Mouse (Mus musculus) heart, adult 2 months (tissue): Measurements from ENCODE around the gene Foxc2. TPM values are rescaled to one million over a fixed set of nuclear protein-coding genes. Genes with fewer than 3 reads are reported as not detected.
A peak's percentile ranks its signal among the peaks of the same experiment; 100 is the strongest.

Experiments
- DNase-seq, 2 experiments: peaks; one replicate each; pipeline ENCODE4 v3.0.0; 2021
- H3K27ac ChIP-seq: fragments of 200-600 bp; 2 replicates; pipeline ENCODE4 v1.8.1; 2022
- H3K27me3 ChIP-seq: fragments of 200-500 bp; 2 replicates; pipeline ENCODE4 v1.6.1; 2012; ENCODE audit warnings: mild to moderate bottlenecking, low read length, inconsistent platforms, mixed read lengths; ENCODE audit not compliant: control insufficient read depth, insufficient read depth
- H3K36me3 ChIP-seq: fragments of 200-500 bp; 2 replicates; pipeline ENCODE4 v1.6.1; 2012; ENCODE audit warnings: low read length, inconsistent platforms; ENCODE audit not compliant: control insufficient read depth, insufficient read depth
- H3K4me1 ChIP-seq: fragments of 200-500 bp; 2 replicates; pipeline ENCODE4 v1.6.1; 2011; ENCODE audit warnings: low read length; ENCODE audit not compliant: control insufficient read depth, insufficient read depth
- H3K4me3 ChIP-seq: fragments of 200-600 bp; 2 replicates; pipeline ENCODE4 v1.8.1; 2022
- H3K79me2 ChIP-seq: fragments of 200-500 bp; replicated peaks from 2 replicates; pipeline ENCODE4 v1.6.1; 2012; ENCODE audit warnings: mild to moderate bottlenecking, inconsistent platforms, low read length, moderate library complexity, mixed read lengths; ENCODE audit not compliant: control insufficient read depth, insufficient read depth
- H3K9ac ChIP-seq: fragments of 200-500 bp; 2 replicates; pipeline ENCODE4 v1.6.1; 2012; ENCODE audit warnings: low read depth, mild to moderate bottlenecking, control low read depth, inconsistent platforms, low read length, mixed read lengths
- CTCF ChIP-seq: fragments of 200-600 bp; IDR thresholded peaks from 2 replicates; pipeline ENCODE4 v1.8.1; 2022; ENCODE audit warnings: antibody characterized with exemption, mild to moderate bottlenecking, moderate library complexity
- EP300 ChIP-seq: fragments of 200-500 bp; IDR thresholded peaks from 2 replicates; pipeline ENCODE4 v1.6.1; 2011; ENCODE audit warnings: low read depth, low read length, control low read depth; ENCODE audit not compliant: insufficient read depth
- POLR2A ChIP-seq: fragments of 200-500 bp; IDR thresholded peaks from 2 replicates; pipeline ENCODE4 v1.6.1; 2011; ENCODE audit warnings: mild to moderate bottlenecking, low read depth, low read length, control low read depth; ENCODE audit not compliant: insufficient read depth
- WGBS: fragments of 180-500 bp; shearing (Covaris S2); methylation state at CpG from one replicate; pipeline ENCODE4 v1.1.7; 2018; 5-methylcytosine and 5-hydroxymethylcytosine counted together
- intact Hi-C: fragments of 180-260 bp; cut with DNase I; formaldehyde crosslinking; loops from one replicate; pipeline ENCODE4 v1.15.1; 2025
- polyA plus RNA-seq: library from polyadenylated mRNA; depleted of rRNA; stranded (reverse); fragments of >200 nt; gene quantifications from 2 replicates; pipeline ENCODE4 v1.2.3, GENCODE M21; 2012
- total RNA-seq, 2 experiments: library from RNA; stranded (reverse); gene quantifications; 2 replicates each; pipeline ENCODE4 v1.2.3; 2021

The Foxc2 gene
- total and polyA plus RNA-seq, 3 experiments = 2.0 to 2.2 (median 2.0) TPM

- no peaks in the 10 kb centered on the region for H3K4me1 ChIP-seq
- H3K36me3 ChIP-seq = no peaks in the 10 kb centered on the region
- H3K4me3 ChIP-seq = no peak within 1 kb of the TSS
- peaks cover 13% of the 10 kb centered on the region for H3K27me3 ChIP-seq
- DNase-seq = no peak
- no peaks in the 10 kb centered on the region for H3K79me2 ChIP-seq
- intact Hi-C loops = loop anchor here (5.0 kb wide), 1 partner anchor 44 kb away; no protein-coding TSS in a partner anchor
- no peak within 1 kb of the TSS for H3K9ac ChIP-seq
- WGBS = 27% methylated on average over 43 of the region's 43 CpGs
- TF ChIP-seq CTCF (no peak), POLR2A (no peak), EP300 (no peak)
- no peak within 1 kb of the TSS for H3K27ac ChIP-seq
These were observed 11.9 kb downstream of the Foxc2 start, which contains the start of gene Foxl1 for GRCm38 (mm10) chr8:121127756-121128375. Gene Foxl1 (plus strand): TSS chr8:121127940.

GRCm38 (mm10) chr8:121128531-121129264 lies 12.7 kb downstream of the Foxc2 start:
- intact Hi-C loops = loop anchor here (5.0 kb wide), 1 partner anchor 44 kb away; no protein-coding TSS in a partner anchor
- Histone ChIP-seq H3K27ac (no peak overlapping the region), H3K9ac (no peak overlapping the region), H3K36me3 (no peaks in the 10 kb centered on the region), H3K27me3 (peaks cover 13% of the 10 kb centered on the region), H3K4me3 (no peak overlapping the region), H3K79me2 (no peaks in the 10 kb centered on the region), H3K4me1 (no peaks in the 10 kb centered on the region)
- WGBS = 19% methylated on average over 55 of the region's 55 CpGs
- DNase-seq = no peak
- no peak for TF ChIP-seq EP300
- TF ChIP-seq POLR2A = no peak
- TF ChIP-seq CTCF = no peak

GRCm38 (mm10) chr8:121129265-121129940 lies 13.4 kb downstream of the Foxc2 start:
- Histone ChIP-seq H3K36me3 (no peaks in the 10 kb centered on the region), H3K27ac (no peak overlapping the region), H3K27me3 (peaks cover 13% of the 10 kb centered on the region), H3K4me1 (no peaks in the 10 kb centered on the region), H3K79me2 (no peaks in the 10 kb centered on the region), H3K4me3 (no peak overlapping the region), H3K9ac (no peak overlapping the region)
- TF ChIP-seq CTCF (no peak), POLR2A (no peak), EP300 (no peak)
- DNase-seq = no peak
- WGBS = 66% methylated on average over 16 of the region's 16 CpGs
- intact Hi-C loops = loop anchor here (5.0 kb wide), 1 partner anchor 43 kb away; no protein-coding TSS in a partner anchor

- peaks cover 13% of the 10 kb centered on the region for H3K27me3 ChIP-seq
- no peaks in the 10 kb centered on the region for H3K36me3 ChIP-seq
- WGBS = 38% methylated on average over 5 of the region's 5 CpGs
- TF ChIP-seq POLR2A = no peak
- peak; percentile 65 for TF ChIP-seq CTCF
- H3K27ac ChIP-seq = no peak overlapping the region
- intact Hi-C loops = no loop called here
- no peaks in the 10 kb centered on the region for H3K4me1 ChIP-seq
- no peak overlapping the region for H3K4me3 ChIP-seq
- H3K79me2 ChIP-seq = no peaks in the 10 kb centered on the region
- no peak for DNase-seq
- H3K9ac ChIP-seq = no peak overlapping the region
These were observed 14.6 kb downstream of the Foxc2 start for GRCm38 (mm10) chr8:121130522-121130921.

GRCm38 (mm10) chr8:121132961-121133513 lies 17.1 kb downstream of the Foxc2 start:
- Histone ChIP-seq H3K36me3 (no peaks in the 10 kb centered on the region), H3K4me1 (no peaks in the 10 kb centered on the region), H3K79me2 (no peaks in the 10 kb centered on the region), H3K9ac (no peak overlapping the region), H3K27me3 (peaks cover 9% of the 10 kb centered on the region), H3K4me3 (no peak overlapping the region), H3K27ac (no peak overlapping the region)
- no peak for DNase-seq
- intact Hi-C loops = no loop called here
- 79% methylated on average over 5 of the region's 5 CpGs for WGBS
- TF ChIP-seq CTCF = no peak
